Mouse (Mus musculus) ovary, adult 18-20 months (tissue): ENCODE data around the gene Dalrd3.
"Not testable (repeated sequence)": the region's sequence is repeated elsewhere in the genome, so short reads cannot be mapped to it uniquely, and the experiment has no call there.

Experiments used
- DNase-seq: peaks from one replicate; pipeline ENCODE4 v3.0.0; 2022; ENCODE audit warnings: low spot score, mixed read lengths

Dalrd3 gene

GRCm38 (mm10) chr9:108573774-108574690 lies 4.3 kb downstream of the Dalrd3 start:
- DNase-seq = no peak

GRCm38 (mm10) chr9:108574921-108575320 lies 5.2 kb downstream of the Dalrd3 start:
- no peak for DNase-seq

GRCm38 (mm10) chr9:108575321-108576297 lies 5.9 kb downstream of the Dalrd3 start:
- DNase-seq = no peak

DNA sequence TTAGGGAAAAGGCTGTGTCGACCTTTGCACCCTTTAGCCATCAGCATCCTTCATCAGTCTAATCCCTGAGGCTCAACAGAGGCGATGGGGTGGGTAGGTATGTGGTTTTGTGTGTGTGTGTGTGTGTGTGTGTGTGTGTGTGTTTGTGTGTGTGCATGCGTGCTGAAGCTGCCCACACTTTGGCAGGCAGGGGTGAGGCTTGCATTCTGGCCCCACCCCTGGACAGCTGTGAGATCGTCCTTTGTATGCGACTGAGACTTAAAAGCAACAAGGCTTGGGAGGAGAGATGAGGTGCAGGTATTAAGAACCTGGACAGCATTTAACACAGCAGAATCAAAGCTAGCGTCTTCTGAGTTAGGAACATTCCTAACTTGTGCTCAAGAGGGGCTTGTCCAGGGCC lies 7.3 kb downstream of the Dalrd3 start:
- DNase-seq = no peak

DNA sequence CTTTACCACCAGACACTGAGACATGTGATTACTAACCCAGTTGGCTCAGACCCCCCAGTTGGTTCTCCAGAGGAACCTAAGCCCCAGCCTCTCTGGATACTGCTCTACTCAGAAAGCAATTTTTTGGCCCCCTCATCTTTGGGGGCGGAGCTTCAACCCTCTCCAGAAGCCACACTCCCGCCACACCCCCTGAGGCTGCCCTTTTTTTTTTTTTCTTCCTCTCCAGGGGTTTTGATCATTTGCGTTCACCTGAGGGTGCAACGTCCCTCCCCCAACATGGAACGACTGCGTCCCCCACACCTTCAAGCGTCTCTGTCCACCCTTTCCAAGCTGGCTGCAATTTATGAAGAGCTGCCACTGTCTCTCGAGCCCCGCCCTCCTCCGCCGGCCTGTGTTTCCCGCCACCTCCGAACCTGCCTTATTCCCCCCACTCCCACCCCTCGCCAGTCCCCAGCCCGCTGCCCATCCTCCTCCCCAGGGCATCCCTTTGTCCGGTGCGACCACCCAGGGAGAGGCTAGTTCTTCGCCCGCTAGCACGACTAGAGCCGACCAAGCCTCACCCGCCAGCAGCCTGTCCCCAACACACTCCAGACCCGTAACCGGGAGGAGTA lies 8.4 kb downstream of the Dalrd3 start:
- no peak for DNase-seq

DNA sequence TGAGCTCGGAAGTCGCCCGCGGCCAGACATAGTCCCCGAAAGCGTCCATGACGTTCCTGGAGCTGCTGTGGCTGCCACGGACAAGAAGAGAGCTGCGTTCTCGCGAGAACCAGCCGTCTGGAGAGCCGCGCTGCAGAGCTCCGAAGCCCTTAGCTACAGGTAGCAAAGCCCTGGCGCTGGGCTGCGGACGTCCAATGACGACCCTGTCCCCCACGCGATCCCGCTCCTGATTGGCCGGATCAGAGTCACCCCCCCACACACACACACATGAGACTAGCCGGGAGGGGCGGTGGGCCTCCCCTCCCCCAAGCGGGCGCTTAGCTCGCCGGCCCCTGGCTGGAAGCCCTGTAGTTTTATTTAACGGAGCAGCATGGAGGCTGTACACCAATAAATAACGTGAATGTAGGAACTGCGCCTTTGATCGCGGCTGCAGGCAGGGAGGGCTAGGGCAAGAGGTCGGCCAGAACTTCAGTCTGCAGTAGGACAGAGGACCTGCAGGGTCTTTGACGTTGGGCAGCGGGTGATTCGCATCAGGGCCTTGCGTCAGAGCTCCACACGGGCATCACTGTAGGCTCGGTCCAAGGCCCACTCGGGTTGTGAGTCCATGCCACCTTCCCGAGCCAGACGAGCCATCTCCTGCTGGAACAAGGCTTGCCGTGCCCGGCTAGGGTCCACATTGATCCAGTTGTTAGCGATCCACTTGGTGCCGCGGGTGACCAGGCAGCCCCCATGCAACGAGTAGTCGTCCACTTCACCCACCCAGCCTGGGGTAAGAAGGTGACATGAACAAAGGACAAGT lies 9.1 kb downstream of the Dalrd3 start, which contains the start of gene Wdr6:
Gene Wdr6, minus strand, starts transcription at position 195 of the 799 bp plus-strand sequence.
- DNase-seq = peak; percentile 94

DNA sequence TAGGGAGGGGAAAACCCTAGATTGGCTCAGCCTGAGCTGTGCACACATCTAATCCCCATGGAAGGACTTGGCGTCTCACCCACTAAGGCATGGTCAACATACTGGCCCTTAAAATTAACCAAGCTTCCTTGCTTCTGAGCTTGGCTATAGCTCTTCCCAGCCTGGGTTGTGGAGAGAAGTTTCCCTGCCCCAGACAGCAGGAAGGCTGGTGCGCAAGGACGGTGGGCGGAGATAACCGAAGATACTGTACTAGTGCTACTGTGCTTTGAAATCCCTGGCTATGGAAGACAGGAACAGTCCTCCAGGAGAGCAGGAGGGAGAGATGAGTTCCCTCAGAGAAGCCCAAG lies 9.6 kb downstream of the Dalrd3 start:
- DNase-seq = no peak

DNA sequence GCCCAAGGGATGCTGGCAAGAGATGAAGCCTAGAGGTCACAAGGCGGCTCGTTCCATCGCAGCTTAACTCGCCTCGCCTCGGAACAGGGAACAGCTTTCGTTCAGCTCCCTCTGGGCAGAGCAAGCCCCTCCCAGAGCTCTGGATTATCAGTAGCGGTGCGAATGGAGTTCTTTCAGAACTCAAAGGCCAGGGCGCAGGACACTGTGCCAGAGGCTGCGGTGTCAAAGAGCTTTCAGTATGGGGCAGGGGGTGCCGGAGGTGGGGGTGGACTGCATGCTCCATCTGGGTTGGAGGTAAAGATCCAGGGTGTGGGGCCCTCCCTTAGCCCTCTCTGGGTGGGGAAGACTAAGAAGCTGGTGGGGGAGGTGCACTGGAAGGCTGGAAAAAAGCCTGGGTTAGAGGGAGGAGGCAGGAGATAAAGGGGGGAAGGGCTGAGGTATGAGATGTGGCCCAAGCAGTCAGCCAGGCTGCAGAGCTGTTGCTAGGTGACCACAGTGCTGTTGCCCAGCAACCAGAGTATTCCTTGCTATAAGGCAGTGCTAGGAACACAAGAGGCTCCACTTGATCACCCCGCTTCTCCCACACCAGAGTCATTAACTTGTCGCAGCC lies 18.0 kb downstream of the Dalrd3 start:
- DNase-seq = peak; percentile 81

DNA sequence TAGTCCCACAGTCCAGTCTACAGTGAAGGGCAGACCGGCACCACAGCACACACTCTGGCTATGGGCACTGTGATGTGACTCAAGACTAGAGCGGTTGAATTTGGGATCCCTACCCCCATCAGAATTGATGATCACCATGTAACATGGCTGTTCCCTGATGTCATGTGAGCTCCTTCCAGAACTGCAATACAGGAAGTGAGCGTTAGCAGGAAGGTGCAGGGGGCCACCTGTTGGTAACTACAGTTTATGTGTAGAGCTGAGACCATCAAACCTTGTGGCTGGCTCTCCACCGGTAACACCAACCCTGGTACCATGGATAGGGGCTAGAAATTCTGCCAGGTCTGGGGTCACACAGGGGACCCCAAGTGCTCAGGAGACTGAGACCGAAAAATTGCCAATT lies 19.5 kb downstream of the Dalrd3 start:
- no peak for DNase-seq

DNA sequence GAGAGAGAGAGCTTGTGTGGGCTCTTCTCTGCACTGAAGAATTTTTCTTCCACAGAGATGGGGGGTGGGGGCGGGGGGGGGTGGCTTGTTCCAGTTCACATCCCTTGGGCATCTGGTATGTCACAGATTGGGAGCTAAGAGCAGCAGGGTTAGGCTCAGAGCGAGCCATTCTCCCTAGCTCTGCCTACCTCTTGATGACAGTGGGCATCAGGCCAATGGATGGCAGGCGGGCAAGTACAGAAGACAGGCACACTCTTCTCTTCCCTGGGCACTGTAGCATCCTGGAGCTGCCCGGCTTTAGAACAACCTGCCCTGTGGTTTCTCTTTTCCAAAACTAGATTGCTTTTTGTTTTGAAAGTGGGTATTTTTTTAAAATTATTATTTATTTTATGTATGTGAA lies 21.8 kb downstream of the Dalrd3 start:
- DNase-seq = no peak

- no peak for DNase-seq
Observed at GRCm38 (mm10) chr9:108594354-108594753, 24.7 kb downstream of the Dalrd3 start.

- DNase-seq = peak; percentile 31
Observed at GRCm38 (mm10) chr9:108596998-108597764, 27.5 kb downstream of the Dalrd3 start, which contains the start of gene P4htm. Gene P4htm (minus strand): TSS chr9:108597667.

GRCm38 (mm10) chr9:108599021-108599566 lies 29.4 kb downstream of the Dalrd3 start:
- DNase-seq = no peak

GRCm38 (mm10) chr9:108600011-108600410 lies 30.3 kb downstream of the Dalrd3 start:
- no peak for DNase-seq

GRCm38 (mm10) chr9:108601986-108602385 lies 32.3 kb downstream of the Dalrd3 start:
- no peak for DNase-seq

DNA sequence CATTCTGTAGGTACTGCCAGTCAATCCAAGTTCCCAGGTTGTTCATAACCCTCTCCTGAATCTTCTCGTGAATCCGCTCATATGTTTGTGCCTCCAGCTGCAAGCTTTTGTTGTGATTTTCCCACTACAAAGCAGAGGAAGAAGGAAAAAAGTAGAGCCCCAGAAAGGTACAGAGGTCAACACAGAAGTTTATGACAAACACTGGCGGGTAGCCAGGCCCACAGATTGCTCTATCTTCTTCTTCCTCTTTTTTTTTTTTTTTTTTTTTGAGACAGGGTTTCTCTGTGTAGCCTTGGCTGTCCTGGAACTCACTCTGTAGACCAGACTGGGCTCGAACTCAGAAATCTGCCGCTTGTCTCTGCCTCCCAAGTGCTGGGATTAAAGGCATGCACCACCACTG lies 38.2 kb downstream of the Dalrd3 start:
- not testable (repeated sequence) for DNase-seq

GRCm38 (mm10) chr9:108608889-108609288 lies 39.2 kb downstream of the Dalrd3 start:
- no peak for DNase-seq

DNA sequence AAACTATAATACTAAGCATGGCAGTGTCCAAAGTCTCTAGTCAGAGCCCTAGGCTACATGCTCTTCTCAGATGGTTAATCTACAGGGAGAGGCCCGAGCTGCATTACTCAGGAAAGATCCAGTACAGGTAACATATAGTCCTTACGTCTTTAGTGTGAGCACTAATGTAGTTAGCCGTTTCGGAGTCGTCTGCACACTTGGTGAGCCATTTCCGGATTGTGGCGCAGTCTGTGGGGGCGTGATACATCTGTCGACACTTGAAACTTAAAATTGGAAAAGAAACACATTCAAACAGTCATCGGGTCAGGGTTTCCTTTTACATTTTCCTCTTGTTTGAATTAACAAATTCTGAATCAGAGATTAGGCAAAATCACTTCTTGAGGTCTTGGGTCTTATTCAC lies 41.8 kb downstream of the Dalrd3 start:
- no peak for DNase-seq

- DNase-seq = no peak
Observed at GRCm38 (mm10) chr9:108617301-108617700, 47.6 kb downstream of the Dalrd3 start.
